Mouse (Mus musculus) forebrain, embryonic 14.5 days (tissue): Measurements from ENCODE around the gene Casz1. TPM values are rescaled to one million over a fixed set of nuclear protein-coding genes. Genes with fewer than 3 reads are reported as not detected.
A peak's percentile ranks its signal among the peaks of the same experiment; 100 is the strongest.

ENCODE experiments used
- ATAC-seq: fragments of 200-750 bp; cut with Nextera tagmentation; 2 replicates; pipeline ENCODE4 v1.8.0; 2017; ENCODE audit warnings: mild to moderate bottlenecking, moderate library complexity
- DNase-seq: peaks from one replicate; pipeline ENCODE4 v3.0.0-alpha.2; 2015; ENCODE audit warnings: low spot score
- H3K27ac ChIP-seq: fragments of 300-500 bp; sonication (generic); 2 replicates; pipeline ENCODE4 v1.5.1; 2014; ENCODE audit warnings: low read depth, mild to moderate bottlenecking, control low read depth, low read length, moderate library complexity
- H3K27me3 ChIP-seq: fragments of 300-500 bp; sonication (generic); replicated peaks from 2 replicates; pipeline ENCODE4 v1.6.1; 2014; ENCODE audit warnings: low read length, control low read depth, mixed read lengths; ENCODE audit not compliant: control insufficient read depth, insufficient read depth
- H3K36me3 ChIP-seq: fragments of 300-500 bp; sonication (generic); 2 replicates; pipeline ENCODE4 v1.6.1; 2014; ENCODE audit warnings: low read length, control low read depth; ENCODE audit not compliant: control insufficient read depth, insufficient read depth
- H3K4me1 ChIP-seq: fragments of 300-500 bp; sonication (generic); 2 replicates; pipeline ENCODE4 v1.6.1; 2014; ENCODE audit warnings: antibody characterized with exemption, low read length, control low read depth; ENCODE audit not compliant: control insufficient read depth, insufficient read depth
- H3K4me2 ChIP-seq: fragments of 300-500 bp; sonication (generic); 2 replicates; pipeline ENCODE4 v1.6.1; 2014; ENCODE audit warnings: mild to moderate bottlenecking, control low read depth, low read length
- H3K4me3 ChIP-seq: fragments of 300-500 bp; sonication (generic); 2 replicates; pipeline ENCODE4 v1.5.1; 2014; ENCODE audit warnings: low read depth, low read length, control low read depth
- H3K9ac ChIP-seq: fragments of 300-500 bp; sonication (generic); 2 replicates; pipeline ENCODE4 v1.6.1; 2014; ENCODE audit warnings: mild to moderate bottlenecking, low read length, control low read depth, moderate library complexity
- H3K9me3 ChIP-seq: fragments of 300-500 bp; sonication (generic); replicated peaks from 2 replicates; pipeline ENCODE4 v1.6.1; 2016; ENCODE audit warnings: low read length, control low read depth, mixed read lengths; ENCODE audit not compliant: control insufficient read depth
- WGBS: fragments of 180-500 bp; shearing (Covaris S2); extraction: QIAGEN DNeasy Blood & Tissue Kit; methylation state at CpG from one replicate; pipeline ENCODE4 v1.1.7; 2014; 5-methylcytosine and 5-hydroxymethylcytosine counted together
- polyA plus RNA-seq: library from polyadenylated mRNA; unstranded; fragments of >200 nt; fragmentation: Nextera tagmentation; extraction: Ambion mirVana; gene quantifications from 2 replicates; pipeline ENCODE4 v1.2.1, GENCODE M21; 2014

Gene Casz1
- polyA plus RNA-seq, 1 experiment from 2014 or later = 0.57 TPM

- DNase-seq (peak; percentile 22), ATAC-seq (no peak)
- Histone ChIP-seq H3K9me3 (no peaks in the 10 kb centered on the region), H3K36me3 (0 out of 2 replicates have a peak, but pooled peaks cover 3% of the 10 kb centered on the region), H3K27me3 (peaks cover 23% of the 10 kb centered on the region), H3K4me1 (peaks cover 25% of the 10 kb centered on the region), H3K4me3 (no peak overlapping the region), H3K27ac (no peak overlapping the region), H3K4me2 (no peak overlapping the region), H3K9ac (no peak overlapping the region)
- WGBS = 83% methylated on average over 14 of the region's 14 CpGs
Measured at GRCm38 (mm10) chr4:148955131-148955813, 151.0 kb downstream of the Casz1 start.

DNA sequence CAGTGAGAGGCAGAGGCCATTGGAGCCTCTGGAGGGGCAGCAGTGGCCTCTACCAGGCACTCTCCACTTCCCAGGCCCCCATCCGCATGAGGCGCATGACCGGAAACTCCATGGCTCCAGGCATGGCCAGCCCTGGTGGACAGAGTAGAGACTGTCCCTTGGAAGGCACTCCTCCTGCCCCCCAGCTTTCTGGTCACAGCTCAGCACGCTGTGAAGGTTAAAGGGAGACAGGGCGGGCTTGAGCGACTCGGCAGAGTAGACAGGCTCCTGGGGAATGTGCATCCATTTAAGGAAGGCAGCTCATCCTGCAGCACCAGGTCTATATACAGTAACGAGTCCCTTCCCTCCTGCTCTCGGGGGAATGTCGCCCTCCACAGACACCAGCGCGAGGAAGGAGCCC lies 155.8 kb downstream of the Casz1 start:
- no peaks in the 10 kb centered on the region for H3K9me3 ChIP-seq
- H3K27ac ChIP-seq = no peak overlapping the region
- H3K4me3 ChIP-seq = no peak overlapping the region
- DNase-seq (no peak), ATAC-seq (no peak)
- H3K27me3 ChIP-seq = no peaks in the 10 kb centered on the region
- H3K4me1 ChIP-seq = no peaks in the 10 kb centered on the region; the same call in 1 of the 2 replicates
- 79% methylated on average over 12 of the region's 12 CpGs for WGBS
- H3K9ac ChIP-seq = no peak overlapping the region
- H3K36me3 ChIP-seq = peaks cover 17% of the 10 kb centered on the region
- no peak overlapping the region for H3K4me2 ChIP-seq

GRCm38 (mm10) chr4:148961081-148961480 lies 156.9 kb downstream of the Casz1 start:
- 92% methylated on average over 19 of the region's 19 CpGs for WGBS
- ATAC-seq (no peak), DNase-seq (no peak)
- H3K4me1 ChIP-seq = no peaks in the 10 kb centered on the region
- H3K27me3 ChIP-seq = no peaks in the 10 kb centered on the region
- H3K27ac ChIP-seq = no peak overlapping the region
- H3K36me3 ChIP-seq = peaks cover 17% of the 10 kb centered on the region
- no peak overlapping the region for H3K4me3 ChIP-seq
- no peaks in the 10 kb centered on the region for H3K9me3 ChIP-seq
- no peak overlapping the region for H3K9ac ChIP-seq
- H3K4me2 ChIP-seq = no peak overlapping the region

DNA sequence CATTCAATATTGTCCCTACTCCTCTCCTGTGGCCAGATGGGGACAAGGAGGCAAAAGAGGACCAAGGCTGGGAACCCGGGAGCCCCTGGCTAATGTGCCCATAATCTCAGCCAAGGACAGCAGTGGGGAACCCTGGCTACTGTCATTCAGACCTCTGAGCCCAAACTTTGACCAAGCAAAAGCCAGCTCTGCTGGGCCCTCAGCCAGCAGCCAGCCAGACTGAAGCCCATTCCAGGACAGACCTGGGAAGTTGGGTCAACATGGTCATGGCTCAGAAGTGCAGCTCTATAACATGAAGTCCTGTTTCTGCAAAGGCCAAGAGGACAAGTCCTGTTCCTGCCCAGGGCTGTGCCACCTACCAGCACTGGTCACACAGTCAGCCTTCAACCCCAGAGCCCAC lies 157.9 kb downstream of the Casz1 start:
- Histone ChIP-seq H3K4me3 (no peak overlapping the region), H3K9me3 (no peaks in the 10 kb centered on the region), H3K27ac (no peak overlapping the region), H3K4me1 (no peaks in the 10 kb centered on the region), H3K4me2 (no peak overlapping the region), H3K36me3 (peaks cover 17% of the 10 kb centered on the region), H3K9ac (no peak overlapping the region), H3K27me3 (no peaks in the 10 kb centered on the region)
- DNase-seq = no peak
- WGBS = 86% methylated on average over 1 of the region's 1 CpGs
- no peak for ATAC-seq

DNA sequence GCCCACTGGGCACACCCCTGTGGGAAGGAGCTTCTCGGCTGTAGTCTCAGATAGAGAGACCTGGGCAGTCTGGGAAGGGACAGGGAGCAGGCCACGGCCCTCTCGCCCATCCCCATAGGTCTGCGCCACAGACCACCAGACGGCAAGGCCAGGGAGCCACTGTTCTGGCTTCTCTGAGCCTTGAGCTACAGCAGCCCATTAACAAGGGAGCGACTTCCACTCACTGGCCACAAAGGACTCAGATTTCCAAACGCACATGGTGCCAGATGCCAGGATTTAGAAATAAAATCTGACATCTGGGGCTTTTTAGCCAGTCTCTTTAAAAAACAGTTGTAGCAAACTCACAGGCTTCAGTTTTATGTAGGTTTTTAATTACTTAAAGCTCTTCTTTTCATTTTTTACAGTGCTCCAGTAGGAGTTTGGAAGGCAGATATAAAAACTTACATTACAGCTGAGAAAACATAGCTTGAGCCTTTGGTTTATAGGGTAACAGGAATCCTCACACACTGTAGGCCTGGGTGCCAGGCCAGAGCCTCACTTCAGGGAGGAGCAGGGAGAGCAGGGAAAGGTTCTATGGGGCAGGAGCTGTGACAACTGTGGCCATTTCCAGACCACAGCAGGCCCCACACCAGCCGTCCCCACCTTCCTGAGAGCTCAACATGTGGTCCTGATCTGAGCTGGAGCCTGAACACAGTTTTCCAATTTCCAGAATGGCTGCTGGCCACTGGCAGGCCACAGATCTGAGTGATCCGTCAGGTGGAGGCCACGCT lies 160.5 kb downstream of the Casz1 start:
- WGBS = 90% methylated on average over 10 of the region's 10 CpGs
- Histone ChIP-seq H3K27me3 (no peaks in the 10 kb centered on the region), H3K27ac (no peak overlapping the region), H3K4me2 (no peak overlapping the region), H3K36me3 (peaks cover 17% of the 10 kb centered on the region), H3K4me1 (no peaks in the 10 kb centered on the region), H3K4me3 (no peak overlapping the region), H3K9me3 (no peaks in the 10 kb centered on the region), H3K9ac (no peak overlapping the region)
- DNase-seq (no peak), ATAC-seq (no peak)

DNA sequence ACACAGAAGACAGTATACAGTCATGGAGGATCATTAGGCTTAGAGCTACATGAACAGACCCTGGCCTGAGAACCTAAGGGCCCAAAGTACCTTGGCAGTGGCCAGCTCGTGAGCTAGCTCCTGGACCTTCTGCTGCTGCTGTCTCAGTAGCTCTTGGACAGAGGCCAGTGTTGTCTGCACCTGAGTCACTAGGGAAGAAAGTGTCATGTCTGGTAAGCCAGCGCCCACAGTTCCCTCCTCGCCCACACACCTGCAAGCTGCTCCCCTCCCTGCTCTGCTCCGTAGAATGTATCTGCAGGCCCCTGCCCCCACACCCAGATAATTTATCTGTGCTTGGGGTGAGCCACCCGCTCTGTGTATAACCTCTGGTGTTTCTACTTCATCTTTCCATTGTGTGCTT lies 161.9 kb downstream of the Casz1 start:
- H3K4me3 ChIP-seq = no peak overlapping the region
- no peak overlapping the region for H3K27ac ChIP-seq
- DNase-seq (no peak), ATAC-seq (no peak)
- H3K9me3 ChIP-seq = no peaks in the 10 kb centered on the region
- 88% methylated on average over 5 of the region's 5 CpGs for whole genome bisulfite sequencing
- H3K9ac ChIP-seq = no peak overlapping the region
- H3K4me2 ChIP-seq = no peak overlapping the region
- H3K4me1 ChIP-seq = no peaks in the 10 kb centered on the region
- no peaks in the 10 kb centered on the region for H3K27me3 ChIP-seq
- H3K36me3 ChIP-seq = peaks cover 6% of the 10 kb centered on the region

- DNase-seq = no peak
- no peaks in the 10 kb centered on the region for H3K9me3 ChIP-seq
- H3K36me3 ChIP-seq = no peaks in the 10 kb centered on the region
- H3K4me3 ChIP-seq = no peak overlapping the region
- H3K4me1 ChIP-seq = no peaks in the 10 kb centered on the region
- no peak overlapping the region for H3K9ac ChIP-seq
- no peak for ATAC-seq
- WGBS = 82% methylated on average over 5 of the region's 5 CpGs
- no peak overlapping the region for H3K4me2 ChIP-seq
- no peaks in the 10 kb centered on the region for H3K27me3 ChIP-seq
- H3K27ac ChIP-seq = no peak overlapping the region
Measured at GRCm38 (mm10) chr4:148968859-148969258, 164.6 kb downstream of the Casz1 start.

DNA sequence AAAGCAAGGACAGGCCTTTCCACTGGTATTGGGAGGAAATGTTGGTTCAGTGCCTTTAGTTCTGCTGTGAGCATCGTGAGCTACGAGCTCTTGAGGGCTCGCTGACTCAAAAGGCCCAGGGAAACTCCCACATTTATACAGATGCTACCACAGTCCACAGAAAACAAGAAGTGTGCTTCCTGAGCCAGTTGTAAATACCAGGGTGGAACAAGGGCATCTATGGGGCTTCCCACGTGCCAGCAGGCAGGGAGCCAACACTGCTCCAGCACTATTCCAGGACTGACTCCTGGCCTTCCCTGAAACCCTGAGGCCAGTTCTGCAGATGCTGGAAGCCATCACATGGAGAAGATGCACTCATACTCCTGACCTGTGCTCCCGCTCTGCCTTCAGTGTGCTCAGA lies 165.4 kb downstream of the Casz1 start:
- 69% methylated on average over 5 of the region's 5 CpGs for WGBS
- Histone ChIP-seq H3K9ac (no peak overlapping the region), H3K4me1 (peaks cover under 1% of the 10 kb centered on the region; the same call in 1 of the 2 replicates), H3K4me3 (no peak overlapping the region), H3K36me3 (no peaks in the 10 kb centered on the region), H3K27me3 (no peaks in the 10 kb centered on the region), H3K4me2 (no peak overlapping the region), H3K27ac (no peak overlapping the region), H3K9me3 (no peaks in the 10 kb centered on the region)
- no peak for ATAC-seq
- DNase-seq = no peak

DNA sequence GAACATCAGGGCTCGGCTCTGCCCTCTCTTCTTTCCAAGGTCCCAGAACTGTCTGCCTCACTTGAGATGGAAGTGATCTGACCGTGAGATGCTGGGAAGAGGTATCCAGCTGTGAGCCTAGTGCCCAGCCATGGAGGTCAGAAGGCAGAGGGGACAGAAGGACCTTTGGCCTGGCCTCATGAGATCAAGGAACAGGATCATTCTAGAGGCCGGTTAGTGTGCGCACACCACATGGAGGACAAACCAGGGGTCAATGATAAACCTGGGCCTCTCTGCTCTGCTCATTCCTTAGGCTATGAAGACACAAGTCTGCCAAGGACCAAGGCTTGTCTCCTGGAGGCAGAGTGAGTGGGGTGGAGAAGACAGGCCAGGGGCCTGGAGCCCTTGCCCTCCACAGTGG lies 166.5 kb downstream of the Casz1 start:
- no peak overlapping the region for H3K9ac ChIP-seq
- no peaks in the 10 kb centered on the region for H3K27me3 ChIP-seq
- ATAC-seq = no peak
- no peak overlapping the region for H3K4me2 ChIP-seq
- H3K9me3 ChIP-seq = no peaks in the 10 kb centered on the region
- no peak overlapping the region for H3K4me3 ChIP-seq
- DNase-seq = no peak
- H3K4me1 ChIP-seq = peaks cover 8% of the 10 kb centered on the region
- no peak overlapping the region for H3K27ac ChIP-seq
- no peaks in the 10 kb centered on the region for H3K36me3 ChIP-seq
- whole genome bisulfite sequencing = 92% methylated on average over 4 of the region's 4 CpGs
